Comparison of ENCODE assay signal across 21 mouse cellular contexts in the genomic region with DNA sequence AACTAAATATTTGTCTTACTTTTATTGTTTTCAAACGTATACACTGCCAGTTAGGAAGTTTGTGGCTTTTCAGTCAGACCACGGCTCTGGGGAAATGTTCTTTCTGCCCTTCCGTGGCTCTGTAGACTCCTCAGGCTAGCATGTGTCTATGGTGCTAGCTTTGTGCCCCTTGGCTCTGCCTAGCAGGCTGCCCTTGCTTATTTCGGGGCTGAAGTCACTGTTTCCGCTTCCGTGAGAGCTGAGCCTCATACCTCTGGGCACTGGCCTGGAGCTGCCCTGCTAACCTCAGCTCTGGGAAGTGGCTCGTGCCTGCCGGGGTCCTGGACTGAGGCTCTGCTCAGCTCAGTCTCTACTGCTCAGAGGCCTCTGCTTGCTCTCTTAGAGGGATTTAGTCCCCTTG. TPM values are rescaled to one million over a fixed set of nuclear protein-coding genes. Genes with fewer than 3 reads are reported as not detected.
A peak's percentile ranks its signal among the peaks of the same experiment; 100 is the strongest.
DNase-seq lines count a peak whose midpoint lies in the region; ATAC-seq and TF ChIP-seq lines count a peak whose summit lies in the region.
"Had no signal": no experiment of that assay in that cellular context is flagged by ENCODE, and none has a peak within 500 bp of the region (broad histone marks: within the 10 kb centered on the region; RNA-seq: fewer than 3 reads in every experiment).

No protein-coding gene starts in this region.

- H3K9ac ChIP-seq in CH12.LX (ENCODE audit: insufficient read depth, low read depth): no peak overlapping the region
- H3K9ac ChIP-seq in forebrain, embryonic 12.5 days: no peak overlapping the region
- H3K9ac ChIP-seq: embryonic facial prominence, embryonic 15.5 days; forebrain, embryonic 15.5 days; hindbrain, embryonic 12.5 days; neural tube, embryonic 12.5 days; stomach, embryonic 15.5 days had no signal

- no peak for TF ChIP-seq POLR2A in kidney, adult 2 months (IDR thresholded peaks at IDR 0.05; ENCODE audit: low read depth, low read length)
- no peak for TF ChIP-seq POLR2A in CH12.LX (IDR thresholded peaks at IDR 0.05; ENCODE audit: low read depth, low read length)

- no peak overlapping the region for H3K4me3 ChIP-seq in kidney, adult 2 months (ENCODE audit: insufficient read depth, low read depth, low read length)
- H3K4me3 ChIP-seq in CH12.LX (replicated peaks in 1 of 3; ENCODE audit: low read depth in 2 of 3, low read length in 2 of 3, poor library complexity in 1 of 3): no peak overlapping the region
- H3K4me3 ChIP-seq in macrophage (ENCODE audit: inconsistent target): no peak overlapping the region
- no peak overlapping the region for H3K4me3 ChIP-seq in forebrain, embryonic 12.5 days (replicated peaks)
- H3K4me3 ChIP-seq: embryonic facial prominence, embryonic 15.5 days; forebrain, embryonic 15.5 days; heart, adult 2 months; hindbrain, embryonic 12.5 days; neural tube, embryonic 12.5 days; stomach, embryonic 15.5 days had no signal

- no peak for TF ChIP-seq EP300 in CH12.LX (IDR thresholded peaks at IDR 0.05; ENCODE audit: low read length)

- WGBS in kidney, adult 2 months: 56% methylated on average over 8 of the region's 8 CpGs
- 16% methylated on average over 8 of the region's 8 CpGs for WGBS in macrophage (ENCODE audit: missing documents)
- 85% methylated on average over 8 of the region's 8 CpGs for WGBS in forebrain, embryonic 12.5 days

- ATAC-seq in forebrain, embryonic 12.5 days (ENCODE audit: low FRiP score): no peak
- ATAC-seq: forebrain, embryonic 15.5 days had no signal

- DNase-seq in kidney, adult 2 months: no peak
- DNase-seq in kidney, postnatal 14 days: no peak
- DNase-seq in 416B (ENCODE audit: low read depth): peak; percentile 80
- DNase-seq in CH12.LX (ENCODE audit: extremely low read depth): no peak
- no peak for DNase-seq in urinary bladder, postnatal 10 days (ENCODE audit: low spot score)
- DNase-seq: adrenal gland, adult 8-10 months; cerebellum, adult 8-10 months; gastrocnemius, postnatal 10 days; heart, adult 2 months; midbrain, embryonic 14.5 days; right cerebral cortex, postnatal 14 days; spleen, adult 18-20 months; thymus, postnatal 25 days had no signal

- 0 out of 2 replicates have a peak overlapping the region, but pooled peaks have one; percentile 1 for H3K27ac ChIP-seq in kidney, adult 2 months (ENCODE audit: insufficient read depth, low read depth, low read length)
- no peak overlapping the region for H3K27ac ChIP-seq in CH12.LX (ENCODE audit: insufficient read depth, low read depth)
- peak overlapping the region; percentile 29; the same call in 1 of the 2 replicates for H3K27ac ChIP-seq in macrophage
- H3K27ac ChIP-seq in forebrain, embryonic 12.5 days: no peak overlapping the region
- H3K27ac ChIP-seq: embryonic facial prominence, embryonic 15.5 days; forebrain, embryonic 15.5 days; heart, adult 2 months; hindbrain, embryonic 12.5 days; neural tube, embryonic 12.5 days; stomach, embryonic 15.5 days had no signal

- TF ChIP-seq RAD21 in CH12.LX (IDR thresholded peaks at IDR 0.05; ENCODE audit: low read depth, low read length): no peak

- TF ChIP-seq CTCF in kidney, adult 2 months (conservative IDR thresholded peaks at IDR 0.05; ENCODE audit: insufficient read depth, insufficient read length, low read depth, low read length): no peak
- TF ChIP-seq CTCF in CH12.LX (conservative IDR thresholded peaks at IDR 0.05 in 1 of 2, IDR thresholded peaks at IDR 0.05 in 1 of 2; ENCODE audit: low read depth in 2 of 2, low read length in 2 of 2): no peak

- dilution Hi-C loops in CH12.LX (cut with MboI; ENCODE audit: extremely low pct_ligation_motif_present, extremely low pct_unique_long_range_greater_than_20kb, low sequenced_read_pairs): no loop called here

- in situ Hi-C loops in CH12.LX (cut with MboI; ENCODE audit: low pct_ligation_motif_present, low pct_unique_long_range_greater_than_20kb, low sequenced_read_pairs): no loop called here

- H3K4me1 ChIP-seq in kidney, adult 2 months (ENCODE audit: control insufficient read depth, insufficient read depth, low read length): peaks cover 5% of the 10 kb centered on the region; the same call in 1 of the 2 replicates
- peaks cover 4 to 13% of the 10 kb centered on the region in 2 experiments; a peak in 3 of 4 replicates for H3K4me1 ChIP-seq in CH12.LX (ENCODE audit: control insufficient read depth in 1 of 2, insufficient read depth in 2 of 2)
- H3K4me1 ChIP-seq in forebrain, embryonic 12.5 days: peaks cover 7% of the 10 kb centered on the region

- no peaks in the 10 kb centered on the region for H3K9me3 ChIP-seq in CH12.LX (replicated peaks; ENCODE audit: low read length)
- no peaks in the 10 kb centered on the region for H3K9me3 ChIP-seq in forebrain, embryonic 12.5 days
- H3K9me3 ChIP-seq: embryonic facial prominence, embryonic 15.5 days; forebrain, embryonic 15.5 days; G1E; hindbrain, embryonic 12.5 days; neural tube, embryonic 12.5 days; stomach, embryonic 15.5 days had no signal

- no peaks in the 10 kb centered on the region for H3K27me3 ChIP-seq in kidney, adult 2 months (replicated peaks; ENCODE audit: control insufficient read depth, insufficient read depth, low read length)
- no peaks in the 10 kb centered on the region for H3K27me3 ChIP-seq in CH12.LX (replicated peaks)
- no peaks in the 10 kb centered on the region for H3K27me3 ChIP-seq in forebrain, embryonic 12.5 days
- H3K27me3 ChIP-seq: embryonic facial prominence, embryonic 15.5 days; forebrain, embryonic 15.5 days; hindbrain, embryonic 12.5 days; neural tube, embryonic 12.5 days; stomach, embryonic 15.5 days had no signal

- H3K79me2 ChIP-seq in CH12.LX (replicated peaks; ENCODE audit: control insufficient read depth, extremely low read depth, insufficient read depth, poor library complexity, severe bottlenecking) (no peaks in the 10 kb centered on the region), macrophage (ENCODE audit: inconsistent target) (no peaks in the 10 kb centered on the region)

- H3K4me2 ChIP-seq in CH12.LX (ENCODE audit: insufficient read depth, low read depth, poor library complexity, severe bottlenecking): no peak overlapping the region
- no peak overlapping the region for H3K4me2 ChIP-seq in forebrain, embryonic 12.5 days
- H3K4me2 ChIP-seq: embryonic facial prominence, embryonic 15.5 days; forebrain, embryonic 15.5 days; hindbrain, embryonic 12.5 days; neural tube, embryonic 12.5 days; stomach, embryonic 15.5 days had no signal

- H3K36me3 ChIP-seq in kidney, adult 2 months (ENCODE audit: control insufficient read depth, insufficient read depth, low read length): no peaks in the 10 kb centered on the region
- H3K36me3 ChIP-seq in CH12.LX (replicated peaks in 1 of 2; ENCODE audit: control insufficient read depth in 1 of 2, insufficient read depth in 1 of 2, low read length in 1 of 2) (no peaks in the 10 kb centered on the region), macrophage (ENCODE audit: inconsistent target) (no peaks in the 10 kb centered on the region)
- H3K36me3 ChIP-seq in forebrain, embryonic 12.5 days (replicated peaks): no peaks in the 10 kb centered on the region
- H3K36me3 ChIP-seq: embryonic facial prominence, embryonic 15.5 days; forebrain, embryonic 15.5 days; G1E; hindbrain, embryonic 12.5 days; neural tube, embryonic 12.5 days; stomach, embryonic 15.5 days had no signal

TF ChIP-seq in CH12.LX, 34 proteins besides CTCF, POLR2A, EP300 and RAD21:
- no peak for TF ChIP-seq UBTF (IDR thresholded peaks at IDR 0.05; ENCODE audit: low read depth, low read length)
- TF ChIP-seq BHLHE40 (IDR thresholded peaks at IDR 0.05; ENCODE audit: low read depth, low read length): peak; percentile 13; the same call in 1 of the 2 replicates
- TF ChIP-seq JUN (IDR thresholded peaks at IDR 0.05; ENCODE audit: insufficient read depth, low read depth, low read length): 0 out of 2 replicates have a peak, but pooled peaks have one; percentile 15

RNA-seq across cellular contexts. Expression of a gene that starts 6.4 kb away (rescaled TPM):
- 41.3 and 43.6 TPM in 2 replicates for polyA plus RNA-seq in kidney, adult 2 months (2012; rRNA removed)
- total RNA-seq in CH12.LX (2012; rRNA removed): 11.0 and 12.0 TPM in 2 replicates
- 3.7 and 4.4 TPM in 2 replicates for total RNA-seq in CH12.LX (2014; rRNA removed)
- polyA plus RNA-seq in CH12.LX (2012; ENCODE audit: insufficient read length, low read depth): 23.3 and 24.9 TPM in 2 replicates
- 10 to 100 TPM; 15.9 to 99.6 (median 53.2) TPM for total RNA-seq in macrophage (2018; cell fraction: chromatin; rRNA removed)
- 100 to 1,000 TPM in 1 of 26 experiments, 10 to 100 TPM in 25; 25.7 to 101 (median 73.3) TPM for total RNA-seq in macrophage (2018; cell fraction: cytosol; rRNA removed)
- total RNA-seq in macrophage (2018; cell fraction: nucleus; rRNA removed): 100 to 1,000 TPM in 4 of 26 experiments, 10 to 100 TPM in 22; 24.4 to 126 (median 65.5) TPM
- 33.5 to 58.8 TPM (median 46.5 TPM) in 3 replicates for polyA plus RNA-seq in macrophage (2018)
- polyA plus RNA-seq in forebrain, embryonic 12.5 days (2016; fragmentation: Nextera tagmentation; extraction: Ambion mirVana): 33.9 and 35.1 TPM in 2 replicates

Comparison
In these comparisons a context has a peak if more than half of its experiments do, and no peak if none do; other contexts are left out.
1. H3K27ac ChIP-seq: peak in kidney, adult 2 months (single experiment) and macrophage (single experiment); none in CH12.LX (single experiment) and forebrain, embryonic 12.5 days (single experiment).